Mouse (Mus musculus): ENCODE measurements at regions not wholly inside any gene's neighbourhood (a gene's known extent, or its start where the extent isn't known, plus 50 kb on each side); places are given as distances from the start of the nearest gene placed in this dataset.

DNA sequence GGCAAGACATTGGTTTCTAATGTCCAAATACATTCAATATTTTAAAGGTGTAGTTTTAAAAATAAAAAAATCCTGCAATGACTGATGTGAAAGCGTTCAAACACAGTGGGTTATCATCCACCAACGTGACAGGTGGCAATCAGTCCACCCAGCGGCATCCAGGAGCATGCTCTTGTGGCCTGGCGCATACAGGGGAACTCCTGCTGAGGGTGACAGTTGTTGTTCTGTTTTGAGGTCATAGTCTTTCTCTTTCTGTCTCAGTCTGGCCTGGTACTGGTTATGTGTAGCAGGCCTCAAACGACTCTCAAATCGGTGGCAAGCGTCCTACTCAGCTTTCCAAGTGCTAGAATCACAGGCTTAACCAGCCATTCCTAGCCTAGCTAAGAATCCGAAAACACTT, 191.5 kb upstream of the Klf14 start:
- intact Hi-C loops (cut with DNase I), result no loop called here
- no peak for DNase-seq

DNA sequence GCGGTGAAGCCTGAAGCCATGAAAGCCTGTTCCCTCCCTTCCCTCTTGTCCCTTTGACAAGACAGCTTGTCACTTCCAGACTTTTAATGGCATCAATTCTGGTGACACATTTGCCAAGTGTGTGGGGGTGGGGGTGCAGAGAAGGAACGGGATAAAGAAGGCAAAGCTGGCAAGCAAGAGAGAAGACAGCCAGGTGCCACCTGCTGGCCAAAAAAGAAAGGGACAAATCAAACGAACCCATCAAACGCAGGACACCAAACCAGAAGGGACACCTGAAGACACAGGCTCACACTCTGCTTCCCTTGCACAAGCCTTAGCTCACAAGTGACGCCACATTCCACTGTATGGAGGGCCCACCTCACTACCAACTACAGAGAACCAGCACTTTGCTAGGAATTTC, 197.0 kb upstream of the Klf14 start:
- intact Hi-C loops (cut with DNase I), result loop anchor here (1.0 kb wide), 1 partner anchor 81 kb away; no protein-coding TSS in a partner anchor
- DNase-seq, result peak; percentile 53 to 58

DNA sequence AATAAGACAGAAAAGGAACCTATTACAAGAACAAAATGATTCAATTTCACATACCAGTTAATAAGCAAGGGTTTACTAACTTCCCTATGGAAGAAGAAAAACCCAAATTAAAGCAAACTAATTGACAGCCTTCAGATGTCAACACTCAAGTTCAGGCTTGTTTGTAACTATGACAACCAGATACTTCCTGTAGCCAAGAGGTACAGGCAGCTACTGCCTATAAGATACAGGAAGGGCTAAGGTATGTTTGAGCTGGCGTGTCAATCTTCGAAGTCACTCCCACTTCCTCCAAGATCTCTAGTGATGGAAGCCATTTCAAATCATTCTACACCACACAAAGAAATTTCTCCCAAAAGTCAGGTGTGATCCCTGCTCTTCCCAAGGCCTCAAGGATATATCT, 198.1 kb upstream of the Klf14 start:
- DNase-seq, result no peak
- intact Hi-C loops (cut with DNase I), result no loop called here

DNA sequence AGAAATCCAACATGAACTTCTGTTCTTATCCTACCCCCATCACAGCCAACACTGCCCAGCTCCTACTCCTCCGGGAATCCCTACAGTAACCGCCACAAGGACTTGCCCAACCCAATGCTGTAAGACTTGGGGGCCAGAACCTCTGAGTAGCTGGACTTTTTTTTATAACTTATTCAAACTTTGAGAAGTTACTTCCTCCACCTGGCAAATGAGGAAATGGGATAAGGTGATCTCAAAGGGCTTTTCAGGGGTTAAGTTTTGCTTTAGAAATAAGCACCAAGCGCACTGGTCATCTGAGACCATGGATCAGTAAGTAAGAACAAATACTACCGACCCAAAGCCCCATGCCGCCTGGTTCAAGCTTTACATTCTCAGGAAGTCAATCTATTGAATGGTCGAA, 198.6 kb upstream of the Klf14 start:
- no peak for DNase-seq
- intact Hi-C loops (cut with DNase I), result no loop called here

DNA sequence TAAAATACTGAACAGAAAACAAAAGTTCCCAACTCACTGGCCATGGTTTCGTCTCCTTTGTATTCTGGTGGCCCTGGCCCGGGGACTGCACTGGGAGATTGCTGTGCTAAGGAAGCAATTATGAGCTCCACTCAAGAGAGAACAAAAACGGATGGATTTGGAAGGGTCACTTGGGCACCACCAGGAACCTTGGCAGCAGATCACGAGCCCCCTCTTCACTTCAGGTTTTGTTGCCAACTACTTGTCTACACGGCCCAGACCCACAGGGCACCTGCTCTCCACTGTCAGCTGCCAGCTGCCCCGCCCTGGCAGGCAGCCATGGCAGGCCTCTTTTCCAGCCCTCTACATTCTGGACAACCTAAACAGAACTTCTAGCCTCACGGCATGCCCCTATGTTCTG, 199.8 kb upstream of the Klf14 start:
- intact Hi-C loops (cut with DNase I), result no loop called here
- peak in 1 of 2 experiments; percentile 39 for DNase-seq

DNA sequence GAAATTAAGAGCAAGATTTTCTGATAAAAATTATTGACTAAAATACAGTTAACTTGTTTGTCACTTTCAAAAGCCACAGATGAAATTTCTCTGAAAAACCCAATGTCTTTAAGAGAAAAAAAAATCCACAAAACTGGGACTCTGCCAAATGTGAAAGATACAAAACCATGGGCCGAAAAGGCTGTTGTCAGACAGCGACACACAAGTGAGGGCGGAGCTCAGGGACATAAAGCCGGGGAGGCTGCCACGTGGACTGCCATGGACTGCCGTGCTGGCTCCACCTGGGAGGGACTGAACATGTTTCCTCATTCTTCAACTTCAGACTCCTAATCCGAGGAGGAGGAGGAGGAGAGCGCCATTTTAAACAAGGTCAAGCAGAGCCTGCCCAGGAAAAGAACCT, 200.4 kb upstream of the Klf14 start:
- intact Hi-C loops (cut with DNase I), result no loop called here
- DNase-seq, result no peak

DNA sequence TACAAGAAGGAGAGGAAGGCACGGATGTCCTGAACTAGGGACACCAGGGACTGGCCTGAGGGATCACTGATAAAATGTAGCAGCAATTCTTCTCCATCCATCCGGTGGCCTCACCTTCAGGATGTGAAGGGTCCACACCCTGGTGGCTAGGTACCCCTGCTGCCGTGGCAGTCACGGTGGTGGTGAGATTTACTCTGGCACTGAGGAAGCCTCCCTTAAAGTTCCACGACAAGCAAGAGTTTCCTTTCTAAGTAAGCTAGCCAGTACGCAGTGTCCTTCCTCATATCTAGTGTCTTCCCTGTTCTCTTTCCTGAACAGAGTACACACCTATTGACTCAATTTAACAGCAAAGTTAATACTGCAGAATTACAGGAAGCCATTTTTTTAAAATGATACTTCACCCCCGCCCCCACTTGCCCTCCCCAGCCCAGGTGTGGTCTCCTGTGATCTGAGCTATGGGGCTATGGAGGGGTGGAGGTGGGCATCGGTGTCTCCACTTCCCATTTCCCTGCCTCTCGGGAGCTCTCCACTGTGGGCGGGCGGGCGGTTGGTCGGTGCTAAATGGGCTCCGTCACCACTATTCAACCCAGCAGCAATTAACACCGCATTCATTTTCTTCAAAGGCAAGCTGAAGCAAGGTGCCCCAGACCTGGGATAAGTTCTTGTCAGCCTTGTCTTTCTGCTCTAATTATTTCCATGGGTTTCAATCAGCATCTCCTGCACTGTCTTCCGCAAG, 201.2 kb upstream of the Klf14 start:
- intact Hi-C loops (cut with DNase I), result no loop called here
- no peak for DNase-seq

DNA sequence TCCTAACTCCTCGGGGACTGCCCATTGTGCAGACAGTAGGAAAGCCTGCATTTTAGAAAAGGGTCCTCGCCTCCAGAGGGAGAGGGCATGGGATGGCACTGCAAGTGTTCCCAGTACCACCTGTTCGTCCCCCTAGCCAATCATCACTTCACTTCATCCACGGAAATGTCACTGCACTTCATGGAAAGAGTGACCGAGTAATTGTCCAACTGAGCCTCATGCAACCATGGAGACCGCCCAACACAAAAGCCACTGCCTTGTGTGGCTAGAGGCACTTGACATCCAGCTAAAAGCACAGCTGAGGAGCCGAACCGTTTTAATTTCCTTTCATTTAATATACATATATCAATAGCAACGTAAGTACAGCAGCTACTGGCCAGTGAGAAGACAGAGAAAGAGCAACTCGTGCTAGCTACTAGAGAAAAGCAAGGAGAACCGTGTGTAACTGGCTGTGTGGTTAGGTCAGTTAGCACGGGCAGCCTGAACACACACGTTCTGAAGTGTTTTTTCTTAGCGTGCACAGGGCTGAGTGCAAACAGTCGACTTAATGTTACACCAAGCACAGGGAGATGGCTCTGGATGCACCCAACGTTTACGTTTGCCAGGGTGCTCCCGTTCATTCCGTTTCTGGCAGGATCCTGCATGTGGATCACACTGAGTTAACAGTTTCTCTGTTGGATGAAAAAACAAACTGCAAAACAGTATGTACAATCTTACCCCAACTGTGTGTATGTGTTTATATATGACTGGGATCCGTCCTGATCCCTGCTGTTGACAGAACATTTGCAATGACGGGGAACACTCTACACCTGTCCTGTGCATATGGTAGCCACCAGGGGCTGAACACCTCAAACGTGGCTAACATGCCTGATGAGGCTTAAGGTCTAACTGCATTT, 202.8 kb upstream of the Klf14 start:
- no peak for DNase-seq
- intact Hi-C loops (cut with DNase I), result no loop called here

DNA sequence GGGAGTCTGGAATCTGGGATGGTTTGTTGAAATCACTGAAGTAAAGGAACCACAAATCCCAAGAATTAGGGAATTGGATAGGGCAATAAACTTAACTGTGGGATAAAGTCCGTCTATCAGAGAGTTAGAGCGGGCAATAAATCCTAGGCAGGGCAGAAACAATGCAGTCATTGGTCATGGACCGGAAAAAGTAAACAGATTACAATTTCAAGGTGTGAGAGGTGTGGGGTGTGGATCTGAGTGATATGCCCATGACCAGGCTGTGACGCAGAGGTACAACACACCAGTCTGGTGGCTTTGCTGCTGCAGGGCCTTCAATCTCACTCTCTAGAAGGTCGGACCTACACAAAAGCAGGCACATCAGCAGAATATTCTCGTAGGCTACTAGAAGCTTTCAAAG, 206.1 kb upstream of the Klf14 start:
- no peak for DNase-seq
- intact Hi-C loops (cut with DNase I), result no loop called here

DNA sequence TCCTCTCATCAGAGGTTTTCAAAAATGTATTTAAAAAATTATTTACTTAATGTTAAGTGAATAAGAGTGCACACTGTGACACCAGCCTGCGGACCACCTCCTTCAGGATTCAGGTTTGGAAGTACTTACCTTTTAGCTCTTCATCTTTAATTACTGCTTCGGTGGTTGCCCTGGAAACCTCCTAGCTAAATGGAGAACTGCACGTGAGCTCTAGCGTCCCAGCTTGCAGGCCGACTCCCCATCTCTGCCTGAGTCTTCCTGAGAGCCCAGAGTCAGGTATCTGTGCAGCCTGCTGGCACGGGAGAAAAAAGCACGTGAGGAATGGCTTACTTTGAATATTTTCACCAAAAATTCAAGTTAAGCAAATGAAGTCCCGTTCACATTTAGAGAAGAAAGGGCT, 207.5 kb upstream of the Klf14 start:
- intact Hi-C loops (cut with DNase I), result no loop called here

DNA sequence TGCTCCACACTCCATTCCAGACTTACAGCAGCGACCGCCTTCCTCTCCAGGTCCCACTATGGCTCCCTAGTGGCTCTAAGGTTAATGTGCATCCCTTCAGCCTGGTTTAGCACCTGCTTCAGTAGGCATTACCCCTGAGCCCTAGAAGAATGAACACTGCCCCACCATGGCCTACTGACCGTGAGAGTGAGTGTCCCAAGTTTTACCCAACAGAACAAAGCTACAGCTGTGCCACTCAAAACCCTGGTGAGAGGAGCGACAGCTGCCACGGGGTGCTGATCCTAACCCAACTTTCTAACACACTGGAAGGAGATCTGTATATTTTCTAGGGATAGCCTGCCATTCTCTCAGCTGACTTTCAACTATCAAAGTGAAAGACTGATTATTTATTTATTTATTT, 208.9 kb upstream of the Klf14 start:
- intact Hi-C loops (cut with DNase I), result no loop called here
- no peak for DNase-seq

More for the DNA sequence above, 207.5 kb upstream of the Klf14 start:
- DNase-seq, result no peak

DNA sequence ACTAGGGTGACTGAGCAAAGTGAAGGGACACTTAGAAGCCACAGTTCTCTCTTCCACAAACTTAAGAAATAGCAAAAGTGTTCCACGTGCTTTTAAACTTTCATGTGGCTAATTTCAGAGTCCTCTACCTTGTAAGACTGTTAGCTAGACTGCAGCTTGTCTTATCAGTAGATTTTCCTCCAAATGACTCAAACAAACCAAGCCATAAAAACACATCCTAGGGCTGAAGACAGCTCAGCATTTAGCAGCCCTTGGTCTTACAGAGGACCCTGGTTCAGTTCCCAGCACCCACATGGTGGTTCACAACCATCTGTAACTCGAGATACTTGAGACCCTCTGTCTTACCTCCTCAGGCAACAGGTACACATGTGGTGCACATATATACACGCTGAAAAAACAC, 209.9 kb upstream of the Klf14 start:
- DNase-seq, result no peak
- intact Hi-C loops (cut with DNase I), result no loop called here

DNA sequence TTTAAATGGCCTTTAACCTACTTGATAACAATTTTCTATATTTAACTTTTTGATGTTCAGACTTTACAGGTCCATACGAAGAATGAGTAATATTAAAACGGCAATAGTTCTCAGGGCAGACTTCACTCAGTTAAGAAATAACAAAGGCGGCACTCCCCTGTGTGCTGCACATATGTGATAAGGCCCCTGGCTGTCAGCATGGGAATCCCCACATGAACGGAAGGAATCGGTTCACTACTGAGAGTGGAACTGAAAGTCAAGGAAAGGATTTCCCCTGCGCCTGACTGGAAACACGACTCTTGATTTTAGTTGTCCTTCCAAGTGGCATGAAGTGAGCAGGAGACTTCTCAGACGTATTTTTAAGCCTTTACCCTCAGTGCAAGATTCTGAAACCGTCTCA, 210.5 kb upstream of the Klf14 start:
- intact Hi-C loops (cut with DNase I), result no loop called here
- DNase-seq, result no peak

DNA sequence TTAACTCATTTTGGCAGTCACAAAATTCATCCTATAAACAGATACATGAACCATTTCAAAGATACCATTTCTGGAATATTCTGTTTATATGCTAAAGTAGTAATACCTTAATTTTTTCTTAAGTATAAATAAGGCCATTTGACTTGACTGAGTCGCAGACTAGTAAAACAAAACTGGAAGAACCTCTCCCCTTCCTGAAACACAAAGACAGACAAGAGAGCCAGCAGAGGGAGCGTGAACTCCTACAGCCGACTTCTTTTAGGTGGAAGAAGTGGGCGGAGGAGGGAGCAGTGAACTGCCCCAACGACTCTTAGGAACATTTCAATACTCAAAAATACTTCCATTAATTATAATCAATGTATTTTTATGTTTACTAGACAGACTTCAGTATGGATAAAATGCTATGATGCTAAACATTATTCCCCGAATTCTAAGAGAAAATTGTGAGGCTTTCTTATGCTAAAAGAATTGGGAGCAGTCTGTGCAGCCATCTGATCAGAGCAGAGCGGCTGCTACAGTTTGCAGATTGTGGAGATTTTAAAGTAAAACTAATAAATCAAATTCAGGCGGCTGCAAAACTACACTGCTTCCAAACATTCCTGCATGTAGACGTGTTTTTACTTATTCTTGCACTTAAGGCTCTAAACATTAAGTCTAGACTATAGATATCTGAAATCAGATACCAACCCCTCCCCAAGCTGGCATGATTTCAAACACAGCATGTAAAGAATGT, 211.2 kb upstream of the Klf14 start:
- intact Hi-C loops (cut with DNase I), result no loop called here
- no peak for DNase-seq

DNA sequence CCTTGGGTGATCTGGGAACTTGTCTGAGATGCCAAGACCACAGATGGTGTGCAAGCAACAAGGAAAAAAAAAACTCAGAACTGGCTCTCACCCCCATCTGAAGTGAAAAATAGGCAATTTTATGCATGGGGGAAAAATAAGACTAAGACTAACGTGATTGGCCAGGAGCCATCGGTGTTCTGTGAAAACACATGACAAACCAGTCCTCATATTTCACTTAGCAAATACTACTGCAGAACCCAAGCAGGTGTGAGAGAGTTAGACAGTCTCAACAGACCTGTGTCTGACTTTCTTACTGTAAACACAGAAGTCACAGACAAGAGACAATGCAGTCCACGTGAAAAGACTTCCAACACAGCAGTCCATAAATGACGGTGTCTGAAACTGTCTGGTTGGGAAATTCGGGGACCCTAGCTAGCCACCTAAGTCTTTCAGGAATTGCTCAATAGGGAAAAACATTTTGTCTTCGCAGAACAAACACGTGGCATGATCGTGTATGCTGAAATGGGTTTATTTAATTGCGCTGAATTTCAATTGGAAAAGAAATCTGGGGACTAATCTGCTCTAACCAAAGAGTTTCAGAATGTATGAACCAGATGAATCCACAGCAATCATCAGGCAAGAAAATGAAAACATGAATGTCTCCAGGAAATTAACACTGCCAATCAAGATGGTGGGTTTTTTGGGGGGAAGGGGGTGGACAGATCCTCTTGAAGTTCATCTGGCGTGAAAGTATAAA, 213.1 kb upstream of the Klf14 start:
- no peak for DNase-seq
- intact Hi-C loops (cut with DNase I), result no loop called here

DNA sequence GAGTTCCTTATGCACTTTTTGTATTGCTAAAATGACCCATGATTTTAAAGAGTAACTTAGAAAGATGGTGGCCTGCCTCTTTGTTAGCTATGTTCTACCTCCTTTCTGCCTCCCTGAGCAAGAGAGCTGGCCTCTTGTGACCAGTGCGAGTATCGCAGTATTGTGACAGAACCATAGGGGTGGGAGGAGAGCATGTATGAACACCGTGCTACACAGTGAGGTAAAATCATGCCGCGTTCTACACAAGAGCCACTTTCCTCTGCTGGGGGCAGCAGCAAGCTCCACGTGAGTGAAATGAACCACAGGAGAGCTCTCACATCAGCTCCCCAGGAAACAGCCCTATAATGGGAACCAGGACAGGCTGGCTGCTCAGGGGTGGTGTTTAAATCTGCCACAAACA, 216.9 kb upstream of the Klf14 start:
- intact Hi-C loops (cut with DNase I), result loop anchor here (2.0 kb wide), 1 partner anchor 101 kb away; no protein-coding TSS in a partner anchor
- DNase-seq, result no peak

DNA sequence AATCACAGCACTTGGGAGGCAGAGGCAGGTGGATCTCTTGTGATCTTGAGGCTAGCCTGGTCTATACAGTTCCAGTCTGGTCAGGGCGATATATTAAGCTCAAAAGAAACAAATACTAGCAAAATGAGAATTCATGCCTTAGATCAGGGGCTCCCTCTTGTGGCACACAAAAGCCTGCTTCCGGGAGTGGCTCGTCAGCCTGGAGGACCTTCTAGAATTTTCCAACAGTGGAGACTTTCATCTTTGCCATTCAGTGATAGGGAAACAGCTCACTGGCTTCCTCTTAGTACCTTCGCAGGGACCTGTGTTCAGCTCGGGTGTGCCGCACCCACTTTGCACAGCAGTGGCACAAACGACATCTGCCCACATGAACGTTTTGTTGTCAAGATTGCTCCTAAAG, 217.5 kb upstream of the Klf14 start:
- DNase-seq, result no peak
- intact Hi-C loops (cut with DNase I), result loop anchor here (2.0 kb wide), 1 partner anchor 102 kb away; no protein-coding TSS in a partner anchor

DNA sequence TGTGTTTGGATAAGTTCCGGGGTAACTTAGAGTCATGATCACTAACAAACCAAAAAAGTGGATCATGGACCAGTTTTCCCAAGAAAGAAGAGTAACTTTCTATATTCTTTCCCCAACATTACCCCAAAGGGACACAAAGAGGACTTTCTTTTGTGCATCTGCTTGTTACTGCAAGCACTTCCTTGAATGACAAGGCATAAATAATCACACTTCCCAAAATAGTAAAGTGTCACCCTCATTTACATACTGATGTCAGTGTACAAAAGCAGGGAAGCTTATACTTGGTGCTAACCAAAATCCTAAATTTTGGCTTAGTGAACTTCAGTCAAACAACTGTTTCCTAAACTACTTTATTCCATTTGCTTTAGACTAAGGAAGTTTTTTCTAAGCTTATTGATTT, 218.0 kb upstream of the Klf14 start:
- intact Hi-C loops (cut with DNase I), result loop anchor here (2.0 kb wide), 1 partner anchor 102 kb away; no protein-coding TSS in a partner anchor
- no peak for DNase-seq

DNA sequence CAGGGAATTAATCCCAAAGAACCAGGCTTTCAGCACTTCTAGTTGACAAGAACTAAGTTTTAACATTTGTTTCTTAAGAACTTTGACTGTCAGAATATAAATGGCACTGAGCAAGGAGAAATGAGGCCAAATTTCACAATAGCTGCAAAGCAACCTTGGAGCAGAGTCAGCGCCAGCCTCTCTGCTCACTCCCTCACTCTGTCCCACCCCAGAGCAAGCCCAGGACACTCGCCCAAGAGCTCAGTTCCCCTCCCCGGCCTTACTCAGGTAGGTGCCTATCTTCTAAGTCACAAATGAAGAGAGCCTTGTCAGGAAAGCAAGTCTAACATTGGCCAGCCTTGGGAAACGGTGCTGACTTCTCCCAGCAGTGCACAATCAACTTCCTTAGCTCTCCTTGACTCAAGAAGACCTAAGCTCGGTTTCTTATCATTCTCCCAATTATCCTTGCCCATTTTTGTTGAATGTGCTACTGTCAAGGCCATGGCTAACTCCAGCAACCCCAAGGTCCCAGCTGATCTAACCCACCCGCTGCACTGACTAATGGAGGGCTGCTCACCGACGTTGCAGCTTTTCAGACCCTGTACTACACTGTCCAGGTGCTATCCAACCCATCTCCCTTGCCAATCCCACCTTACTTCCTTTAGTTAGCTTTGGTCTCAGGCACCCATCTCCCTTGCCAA, 219.5 kb upstream of the Klf14 start:
- intact Hi-C loops (cut with DNase I), result no loop called here
- no peak for DNase-seq

DNA sequence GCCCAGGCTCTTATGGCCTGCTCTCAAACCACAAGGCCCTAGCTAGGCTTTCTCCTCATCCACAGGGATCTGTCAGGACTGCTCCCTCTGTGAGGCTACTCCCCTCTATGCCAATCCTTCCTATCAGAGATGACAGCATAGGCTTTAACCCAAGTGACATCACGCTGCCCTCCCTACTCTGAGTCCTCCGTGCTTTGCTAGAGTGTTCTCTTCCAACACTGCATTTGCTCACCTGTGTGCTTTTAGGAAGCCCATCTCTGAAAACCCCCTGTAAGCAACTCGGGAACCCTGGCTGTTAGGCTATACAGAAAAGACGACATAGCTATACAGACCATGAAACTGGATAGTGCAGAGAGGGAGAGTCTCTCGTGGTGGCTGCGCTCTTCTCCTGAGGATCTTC, 216.3 kb upstream of the Mkln1 start:
- DNase-seq, result no peak
- intact Hi-C loops (cut with DNase I), result no loop called here

Data from heart, postnatal 36 days (tissue).